In the genomic region with DNA sequence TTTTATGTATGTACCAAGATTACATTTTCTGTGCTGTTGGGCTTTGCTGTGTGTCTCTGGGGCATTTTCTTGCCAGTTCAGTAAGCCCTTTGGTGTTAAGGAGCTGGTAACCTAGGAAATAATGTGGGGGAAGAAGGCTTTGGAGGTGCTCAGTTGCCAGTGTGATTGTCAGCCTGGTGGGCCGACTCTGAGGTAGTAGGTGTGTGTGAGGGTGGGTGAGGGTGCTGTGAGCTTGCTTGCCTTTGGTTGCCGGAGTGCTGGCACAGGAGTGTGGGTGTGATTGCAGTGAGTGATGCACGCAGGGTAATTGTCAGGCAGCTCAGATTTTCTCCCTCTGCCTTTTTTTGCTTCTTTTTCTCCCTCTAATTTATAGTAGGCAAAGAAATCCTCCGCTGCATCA, we compare ENCODE assay signal across 14 mouse cellular contexts.
DNase-seq lines count a peak whose midpoint lies in the region; ATAC-seq lines count a peak whose summit lies in the region.
"Had no signal": no experiment of that assay in that cellular context is flagged by ENCODE, and none has a peak within 500 bp of the region (broad histone marks: within the 10 kb centered on the region; RNA-seq: fewer than 3 reads in every experiment).

No protein-coding gene starts in this region.

- H3K4me3 ChIP-seq in heart, embryonic 13.5 days = no peak overlapping the region
- H3K4me3 ChIP-seq in limb, embryonic 10.5 days = no peak overlapping the region
- H3K4me3 ChIP-seq: hindbrain, embryonic 10.5 days had no signal

- no peak for ATAC-seq in heart, embryonic 13.5 days (ENCODE audit: extremely low read depth, insufficient number of reproducible peaks, low FRiP score, low TSS enrichment)

- peaks cover 18% of the 10 kb centered on the region for H3K4me1 ChIP-seq in heart, embryonic 13.5 days
- no peaks in the 10 kb centered on the region for H3K4me1 ChIP-seq in limb, embryonic 10.5 days
- H3K4me1 ChIP-seq: hindbrain, embryonic 10.5 days had no signal

- H3K36me3 ChIP-seq in heart, embryonic 13.5 days = no peaks in the 10 kb centered on the region
- H3K36me3 ChIP-seq in limb, embryonic 10.5 days = no peaks in the 10 kb centered on the region
- H3K36me3 ChIP-seq: hindbrain, embryonic 10.5 days had no signal

- H3K27me3 ChIP-seq in heart, embryonic 13.5 days (replicated peaks) = no peaks in the 10 kb centered on the region
- H3K27me3 ChIP-seq in limb, embryonic 10.5 days (ENCODE audit: low read depth, poor library complexity, severe bottlenecking) = no peaks in the 10 kb centered on the region

- H3K9ac ChIP-seq in heart, embryonic 13.5 days = no peak overlapping the region

- no peak overlapping the region for H3K4me2 ChIP-seq in heart, embryonic 13.5 days
- H3K4me2 ChIP-seq: liver, embryonic 11.5 days had no signal

- intact Hi-C loops in heart, postnatal 36 days (cut with DNase I) = no loop called here
- intact Hi-C loops in left cerebral cortex, postnatal 36 days (cut with DNase I) = loop anchor here (2.0 kb wide), 1 partner anchor 23 kb away; no protein-coding TSS in a partner anchor

- WGBS in heart, embryonic 13.5 days = 61% methylated on average over 4 of the region's 4 CpGs
- 79% methylated on average over 4 of the region's 4 CpGs for WGBS in limb, embryonic 10.5 days

- peak overlapping the region; percentile 48; the same call in 1 of the 2 replicates for H3K27ac ChIP-seq in heart, embryonic 13.5 days (replicated peaks)
- no peak overlapping the region for H3K27ac ChIP-seq in limb, embryonic 10.5 days
- H3K27ac ChIP-seq: hindbrain, embryonic 10.5 days; macrophage had no signal

- H3K9me3 ChIP-seq in heart, embryonic 13.5 days = peaks cover 11% of the 10 kb centered on the region; the same call in 1 of the 2 replicates
- no peaks in the 10 kb centered on the region for H3K9me3 ChIP-seq in limb, embryonic 10.5 days (replicated peaks)

- no peak for DNase-seq in heart, postnatal 36 days
- DNase-seq in brain, adult 2 months (ENCODE audit: low read depth, low spot score) = peak; percentile 92
- DNase-seq in layer of hippocampus, adult 8-10 months (ENCODE audit: low spot score in 2 of 2) = peak; percentile 52 to 68
- peak; percentile 70 to 76 for DNase-seq in left cerebral cortex, postnatal 36 days (ENCODE audit: low spot score in 2 of 2)
- no peak for DNase-seq in gastrocnemius, postnatal 25 days
- no peak for DNase-seq in limb, embryonic 10.5 days (ENCODE audit: low spot score)
- DNase-seq in cerebellum, adult 11 months = no peak
- DNase-seq: adrenal gland, adult 8-10 months; cerebellum, adult 9-10 months; thymus, postnatal 14 days had no signal

Comparison
In these comparisons a context has a peak if more than half of its experiments do, and no peak if none do; other contexts are left out.
1. DNase-seq: peak in brain, adult 2 months (single experiment), layer of hippocampus, adult 8-10 months (2 of 2) and left cerebral cortex, postnatal 36 days (2 of 2); none in heart, postnatal 36 days (0 of 2), gastrocnemius, postnatal 25 days (single experiment), limb, embryonic 10.5 days (single experiment) and cerebellum, adult 11 months (single experiment).